Mouse (Mus musculus): ENCODE measurements at regions not wholly inside any gene's neighbourhood (a gene's known extent, or its start where the extent isn't known, plus 50 kb on each side); places are given as distances from the start of the nearest gene placed in this dataset.
"Not testable (repeated sequence)": the region's sequence is repeated elsewhere in the genome, so short reads cannot be mapped to it uniquely, and the experiment has no call there.

DNA sequence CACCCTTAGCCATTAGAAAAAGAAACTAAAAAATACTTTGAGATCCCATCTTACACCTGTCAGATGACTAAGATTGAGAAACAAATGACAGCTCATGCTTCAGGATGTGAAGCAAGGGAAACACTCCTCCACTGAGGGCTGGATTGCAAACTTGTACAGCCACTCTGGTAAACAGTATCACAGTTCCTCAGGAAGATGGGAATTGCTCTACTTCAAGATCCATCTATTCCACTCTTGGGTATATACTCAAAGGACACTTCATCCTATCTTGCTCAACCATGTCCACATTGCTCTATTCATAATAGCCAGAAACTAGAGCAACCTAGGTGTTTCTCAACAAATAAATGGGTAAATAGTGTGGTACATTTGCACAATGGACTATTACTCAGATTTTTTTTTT, 241.2 kb downstream of the Snx19 start:
- DNase-seq, result no peak

DNA sequence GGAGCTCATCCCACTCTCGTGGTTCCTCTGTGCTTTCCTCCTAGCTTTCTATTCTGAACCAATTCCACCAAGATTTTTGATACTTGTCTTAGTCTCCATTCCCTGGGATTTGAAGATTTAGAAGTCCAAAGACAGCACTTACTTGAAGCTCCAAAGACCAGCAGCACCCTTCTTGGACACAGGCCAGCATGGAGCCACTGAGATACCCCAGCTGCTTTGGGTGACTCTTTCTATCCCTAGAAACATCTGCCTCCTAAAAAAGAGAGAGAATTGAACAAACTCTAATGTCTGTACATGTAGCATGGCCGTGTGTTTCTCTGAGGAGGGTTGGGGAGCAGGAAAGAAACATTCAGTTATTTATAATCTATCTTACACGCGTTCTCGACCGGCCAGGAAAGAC, 235.5 kb downstream of the Snx19 start:
- no peak for DNase-seq

DNA sequence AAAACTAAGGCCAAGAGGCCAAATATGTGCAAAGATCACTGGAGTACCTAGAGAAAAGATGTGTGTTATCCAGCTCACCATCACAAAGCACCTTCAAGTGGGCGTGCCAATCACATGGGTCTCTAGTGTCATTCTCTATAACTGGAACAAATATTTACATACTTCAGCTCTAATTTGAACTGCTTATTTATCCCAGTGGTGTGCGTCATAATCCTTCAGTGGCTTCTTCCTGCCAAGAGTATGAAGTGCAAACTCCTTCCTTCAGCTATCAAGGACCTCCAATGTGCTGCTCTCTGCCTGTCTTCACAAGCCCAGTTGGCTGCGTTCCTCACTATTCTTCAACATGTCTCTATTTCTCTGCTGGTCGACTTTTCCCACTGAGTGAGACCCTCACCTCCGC, 227.1 kb downstream of the Snx19 start:
- no peak for DNase-seq

DNA sequence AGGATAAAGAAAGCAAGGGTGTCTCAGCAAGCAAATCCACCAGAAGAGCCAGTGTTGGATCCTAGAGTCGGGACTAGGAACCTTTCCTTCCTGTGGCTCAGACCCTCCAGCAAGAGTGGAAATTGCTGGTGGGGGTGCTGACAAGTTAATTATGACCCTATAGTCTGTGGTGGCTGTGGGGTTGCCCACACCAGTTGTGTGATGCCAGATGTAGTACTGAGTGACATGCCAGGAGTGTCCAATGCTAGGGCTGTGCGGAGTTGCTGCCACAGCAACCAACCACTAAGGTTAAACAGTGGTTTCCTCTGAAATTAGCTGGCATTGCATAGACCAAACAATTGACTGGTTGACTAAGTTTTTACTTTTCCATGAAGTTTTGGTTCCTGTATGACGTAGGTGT, 226.3 kb downstream of the Snx19 start:
- DNase-seq, result no peak

DNA sequence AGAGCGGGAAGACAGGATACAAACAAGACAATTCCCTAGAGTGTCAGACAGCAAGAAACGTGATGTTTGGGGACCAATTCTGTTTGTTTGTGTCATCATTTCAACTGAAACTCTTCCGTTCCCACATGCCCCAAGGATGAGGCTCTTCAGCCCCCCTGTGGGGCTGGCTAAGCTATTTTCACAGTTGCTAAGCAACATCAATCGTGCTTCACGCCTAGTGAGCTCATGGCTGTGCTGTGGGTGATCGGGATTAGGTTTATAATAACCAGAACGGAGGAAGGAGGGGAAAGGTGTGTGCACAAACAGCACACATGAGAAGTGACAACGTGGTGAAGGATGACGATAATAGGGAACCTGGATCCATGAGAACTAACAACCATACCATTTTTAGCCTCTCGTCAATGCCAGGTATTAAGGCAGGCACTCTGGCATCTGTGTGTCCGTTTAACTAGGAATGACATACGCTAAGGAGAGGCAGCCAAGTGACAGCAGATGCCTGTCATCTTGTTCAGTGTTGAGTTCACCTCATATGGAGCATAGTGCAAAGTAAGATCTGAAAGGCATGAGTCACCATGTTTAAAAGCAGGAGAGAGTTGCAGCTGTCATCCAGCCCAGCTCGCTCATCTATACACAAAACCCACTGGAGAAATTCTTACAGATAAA, 222.6 kb downstream of the Snx19 start:
- DNase-seq, result no peak

DNA sequence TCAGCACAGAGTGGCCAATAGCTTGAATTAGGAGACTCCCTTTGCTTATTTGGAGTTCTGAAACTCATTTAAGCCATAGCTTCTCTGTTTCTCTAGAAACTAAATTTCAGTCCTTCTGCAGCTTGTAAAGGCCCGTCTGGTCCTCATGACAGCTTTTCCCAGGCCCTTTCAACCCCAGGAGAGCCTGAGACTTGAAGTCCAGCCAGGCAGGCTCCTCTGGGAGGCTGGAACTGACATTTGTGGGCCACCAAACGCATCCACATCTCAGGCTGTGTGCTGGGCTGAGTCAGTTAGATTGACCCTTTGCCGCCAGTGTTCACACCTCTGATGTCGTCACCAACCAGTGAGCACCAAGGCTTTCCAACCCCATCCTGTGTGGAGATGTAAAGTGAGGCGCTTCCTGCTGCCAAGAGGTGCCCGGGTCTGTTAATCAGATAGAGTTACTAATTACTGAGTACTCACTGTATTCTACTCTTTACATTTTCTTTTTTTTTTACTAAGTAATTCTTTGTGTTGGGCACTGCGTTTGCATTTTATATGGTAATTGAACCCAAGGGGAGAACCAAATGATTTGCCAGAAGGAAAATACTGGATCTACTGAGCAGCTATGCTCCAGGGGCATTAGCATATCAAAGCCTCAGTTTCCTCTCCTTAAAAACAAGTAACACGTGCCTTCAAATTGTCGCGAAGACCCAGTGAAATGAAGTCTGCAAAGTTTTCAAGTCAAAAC, 207.0 kb downstream of the Snx19 start:
- DNase-seq, result peak; percentile 31

DNA sequence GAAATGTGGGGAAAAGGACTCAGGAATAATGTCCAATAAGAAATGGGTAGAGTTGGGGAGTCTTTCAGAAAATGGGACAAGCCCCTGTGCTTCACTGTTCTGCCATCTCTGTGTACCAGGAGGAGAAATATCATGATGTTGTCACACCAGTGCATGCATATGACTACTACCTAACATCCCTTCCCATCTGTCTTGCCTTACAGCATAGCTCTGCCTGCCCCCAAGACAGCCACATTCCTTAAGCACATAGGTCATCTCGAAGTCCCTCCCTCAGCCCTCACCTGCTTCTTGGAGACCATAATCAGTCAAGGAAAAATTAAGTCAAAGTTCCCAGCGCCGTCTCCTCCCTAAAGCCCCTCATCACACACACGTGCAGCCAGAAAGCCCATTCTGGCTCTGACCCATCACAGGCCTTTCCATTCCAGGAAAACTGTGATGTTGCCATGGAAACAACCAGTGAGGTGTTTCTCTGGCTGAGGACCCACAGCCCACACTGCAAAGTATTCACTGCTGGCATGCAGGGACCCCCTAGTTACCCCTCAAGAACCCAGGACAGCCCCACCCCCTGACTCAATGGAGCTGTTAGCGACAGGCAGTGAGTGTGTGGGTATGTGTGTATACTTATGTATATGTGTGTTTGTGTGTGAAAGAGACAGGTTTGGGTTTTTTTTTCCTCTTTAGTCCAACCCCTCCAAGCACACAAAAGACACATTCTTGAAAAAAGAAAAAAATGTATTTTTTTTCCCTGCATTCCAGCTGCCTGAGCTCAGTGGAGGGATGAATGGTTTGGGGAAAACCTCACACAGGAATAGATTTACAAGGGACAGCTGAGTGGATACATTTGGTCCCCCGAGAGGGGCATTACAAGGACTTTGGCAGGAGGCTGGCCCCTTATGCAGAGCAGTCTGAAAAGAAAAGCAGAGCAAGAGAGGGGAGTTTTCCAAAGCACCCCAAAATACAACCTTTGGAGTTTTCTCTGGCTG, 205.5 kb downstream of the Snx19 start:
- DNase-seq, result no peak

DNA sequence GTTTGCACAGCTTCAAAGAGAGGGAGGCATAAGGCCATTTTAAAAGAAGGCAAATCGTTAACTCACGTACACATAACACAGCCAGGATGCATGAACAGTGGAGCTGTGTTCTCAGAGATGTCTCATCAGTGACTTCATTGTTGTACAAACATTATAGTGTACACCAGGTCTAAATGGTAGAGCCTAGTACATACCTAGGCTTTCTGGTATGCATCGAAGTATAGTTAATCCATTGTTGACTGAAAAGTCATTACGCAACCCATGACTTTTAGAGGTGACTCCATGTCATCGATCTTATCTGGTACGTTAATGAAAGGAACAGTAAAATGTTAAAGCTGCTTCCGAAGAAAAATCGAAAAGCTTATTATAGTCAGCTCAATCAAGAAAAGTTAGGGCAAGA, 198.7 kb downstream of the Snx19 start:
- DNase-seq, result no peak

DNA sequence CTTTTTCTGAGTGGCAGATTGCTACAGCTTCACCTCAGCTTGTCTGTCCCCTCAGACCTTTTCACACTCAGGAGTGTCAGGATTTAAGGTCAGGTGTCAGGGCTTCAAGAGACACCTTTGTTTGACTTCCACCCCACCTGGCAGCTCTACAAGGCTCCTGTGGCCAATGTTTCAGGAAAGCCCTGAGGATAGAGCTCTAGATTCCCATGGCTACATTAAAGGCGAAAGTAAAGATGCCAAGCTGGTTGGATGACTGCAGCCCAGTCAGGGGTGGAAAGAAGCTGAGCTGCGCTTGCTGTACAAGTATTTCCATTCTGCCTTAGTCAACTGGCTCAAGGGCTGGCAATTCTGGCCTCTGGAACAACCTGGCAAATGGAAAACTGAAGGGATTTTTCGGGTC, 198.2 kb downstream of the Snx19 start:
- DNase-seq, result no peak

DNA sequence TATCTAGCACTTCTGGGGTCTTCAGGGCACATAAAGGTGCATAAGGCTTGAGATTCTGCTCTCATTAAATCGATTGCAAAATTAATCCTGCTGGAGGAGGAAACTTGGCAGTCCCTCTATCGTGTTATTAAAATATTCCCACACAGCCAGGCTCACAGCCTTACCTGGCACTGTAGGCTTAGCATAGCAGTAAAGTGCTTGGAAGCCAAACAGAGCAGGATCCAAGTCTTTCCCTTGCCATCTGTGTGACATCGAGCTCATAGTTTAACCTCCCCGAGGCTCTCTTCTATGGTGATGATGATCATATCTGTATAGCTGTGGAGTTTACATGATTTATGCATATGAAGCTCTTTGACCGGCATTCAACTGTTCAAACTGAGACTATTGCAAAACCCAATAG, 197.6 kb downstream of the Snx19 start:
- DNase-seq, result no peak

DNA sequence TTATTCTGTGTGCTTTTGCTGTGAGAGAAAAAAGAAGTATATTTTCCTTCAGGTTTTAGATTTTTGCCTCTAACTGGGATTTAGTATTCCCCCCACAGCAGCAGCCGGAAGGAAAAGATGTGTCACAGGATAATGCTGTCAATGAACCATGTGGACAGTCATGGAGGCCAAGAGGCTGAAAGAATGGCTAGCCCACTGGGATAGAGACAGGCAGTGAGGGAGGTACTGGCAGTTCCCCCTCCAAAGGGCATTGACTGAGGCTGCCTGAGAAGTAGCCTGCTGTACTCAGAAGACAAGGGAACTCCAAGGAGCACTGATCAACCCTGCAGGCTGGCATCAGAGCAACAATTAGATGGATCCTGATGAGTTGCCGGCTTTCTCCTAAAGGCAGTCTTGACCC, 192.4 kb downstream of the Snx19 start:
- no peak for DNase-seq

DNA sequence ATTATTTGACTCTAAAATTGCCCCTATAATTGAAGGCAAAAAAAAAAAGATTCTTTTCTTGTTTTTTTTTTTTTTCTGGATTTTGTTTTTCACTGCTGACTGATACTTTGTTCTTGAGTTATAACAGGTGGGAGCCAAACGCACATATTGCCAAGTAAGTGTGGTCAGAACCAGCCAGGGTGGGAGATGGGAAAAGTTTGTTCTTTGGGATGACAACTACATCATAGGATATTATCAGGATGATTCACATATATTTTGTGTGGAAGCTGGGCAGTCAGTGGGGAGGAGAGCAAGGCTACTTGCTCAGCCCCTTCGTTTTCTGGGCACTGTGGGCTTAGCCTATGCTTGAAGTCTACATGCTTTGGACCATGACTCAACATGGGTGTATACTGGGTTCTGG, 191.3 kb downstream of the Snx19 start:
- no peak for DNase-seq

DNA sequence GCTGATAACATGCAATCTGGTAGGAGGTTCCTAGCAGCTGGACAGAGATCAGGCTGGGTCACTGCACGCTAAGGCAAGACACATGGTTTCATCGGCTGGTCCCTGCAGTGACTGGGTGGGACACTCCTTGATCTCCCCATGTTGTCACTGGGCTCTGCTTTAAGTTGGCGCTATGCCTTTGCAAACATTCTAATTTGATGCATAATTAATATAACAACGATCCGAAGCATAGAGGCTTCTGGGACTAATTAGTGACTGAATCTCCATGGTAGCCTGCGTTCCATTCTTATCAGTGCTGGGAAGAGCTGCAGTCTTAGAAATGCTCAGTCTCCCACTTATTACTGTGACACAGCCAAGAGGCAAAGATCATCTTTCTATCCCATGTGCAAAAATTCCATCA, 186.8 kb downstream of the Snx19 start:
- no peak for DNase-seq

DNA sequence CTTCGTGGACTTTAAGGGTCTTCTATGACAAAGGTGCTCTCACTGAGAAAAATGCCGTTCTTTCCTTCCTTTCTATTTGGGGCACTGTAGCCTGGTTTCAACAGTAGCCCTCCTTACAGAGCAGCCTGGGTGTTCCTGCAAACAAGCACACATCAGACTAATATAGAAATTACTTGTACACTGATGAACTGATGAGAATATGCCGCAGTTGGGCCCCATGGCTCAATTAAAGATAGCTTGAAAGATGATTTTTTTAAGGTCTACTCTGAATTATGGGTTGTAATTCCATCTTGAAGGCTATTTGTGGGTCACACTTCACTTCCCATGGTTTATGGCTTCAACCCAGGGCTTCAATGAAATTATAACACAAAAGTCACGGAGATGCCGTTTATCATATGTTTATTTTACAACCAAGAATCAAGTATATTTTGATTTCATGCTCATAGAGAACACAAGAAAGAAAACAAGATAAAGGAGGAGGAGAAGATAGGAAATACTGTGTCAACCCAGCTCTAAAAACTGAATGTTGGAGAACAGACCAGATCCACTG, 186.2 kb downstream of the Snx19 start:
- DNase-seq, result no peak

DNA sequence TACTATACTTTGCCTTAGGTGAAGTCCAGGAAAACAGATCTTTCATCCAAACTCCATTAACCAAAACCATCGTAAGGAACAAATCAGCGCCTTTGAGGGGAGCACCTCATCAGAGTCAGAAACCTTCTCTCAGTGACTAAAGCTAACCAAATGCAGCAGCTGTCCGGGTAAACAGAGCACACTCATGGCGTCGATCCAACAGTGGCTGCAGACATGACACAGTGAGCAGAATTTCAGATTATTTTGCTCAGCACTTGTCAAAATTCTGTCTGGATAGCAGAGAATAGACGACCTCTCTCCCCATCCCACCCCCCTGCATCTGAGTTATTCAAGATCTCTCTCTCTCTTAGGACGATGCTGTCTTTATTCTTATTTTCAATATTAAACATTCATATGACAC, 183.4 kb downstream of the Snx19 start:
- no peak for DNase-seq

DNA sequence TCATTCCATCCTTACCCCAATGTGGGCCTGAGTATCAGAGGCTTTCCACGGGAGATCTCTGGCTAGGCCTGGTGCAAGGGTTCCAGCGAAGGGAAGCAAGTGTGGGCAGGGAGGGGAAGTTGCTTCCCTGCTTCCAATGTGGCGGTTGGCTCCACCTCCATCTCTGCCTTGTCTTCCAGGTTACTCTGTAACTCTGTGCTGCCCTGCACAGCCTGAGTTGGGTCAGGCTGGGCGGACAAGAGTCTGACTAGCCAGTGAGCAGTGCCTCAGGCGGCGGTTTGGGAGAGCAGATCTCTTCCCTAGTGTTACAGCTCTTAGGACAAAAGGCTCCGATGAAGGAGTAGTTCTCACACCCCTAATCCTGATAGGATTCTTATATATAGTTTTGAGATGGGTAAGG, 172.8 kb downstream of the Snx19 start:
- DNase-seq, result no peak

DNA sequence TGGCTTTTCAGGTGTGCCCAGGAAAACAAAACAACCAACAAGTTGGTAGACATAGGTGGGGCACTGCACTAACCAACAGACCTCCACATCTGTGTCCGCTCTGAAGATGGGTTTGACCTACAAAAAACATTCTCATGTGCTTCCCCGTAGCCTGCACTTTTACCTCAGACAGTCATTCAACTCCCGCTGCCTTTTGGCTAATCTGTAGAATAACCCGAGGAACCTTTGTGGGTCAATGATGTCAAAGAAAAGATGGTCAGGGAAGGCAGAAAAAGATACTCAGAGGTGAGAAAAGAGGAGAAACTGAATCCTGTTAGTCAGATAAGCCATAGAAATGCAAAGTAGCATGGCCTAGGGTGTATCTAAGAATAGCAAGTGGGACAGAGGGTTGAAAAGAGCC, 170.8 kb downstream of the Snx19 start:
- no peak for DNase-seq

DNA sequence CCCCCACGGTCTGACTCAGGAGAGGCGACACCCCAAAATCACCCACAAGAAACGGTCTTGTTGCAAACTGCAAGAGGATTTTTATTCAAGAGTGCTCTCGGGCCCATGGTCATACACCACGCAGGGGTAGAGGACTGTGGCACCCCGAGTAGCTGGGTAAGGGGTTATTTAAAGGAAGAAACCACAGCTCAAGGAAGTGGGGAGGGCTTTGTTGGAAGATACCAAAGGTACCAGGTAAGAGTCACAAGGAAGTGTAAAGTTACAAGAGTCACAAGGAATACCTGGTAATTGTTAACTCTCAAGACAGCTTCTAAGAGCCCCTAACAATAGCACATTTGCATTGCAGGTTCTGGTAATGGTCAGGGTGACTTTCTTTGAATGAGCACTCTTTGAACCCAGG, 170.2 kb downstream of the Snx19 start:
- DNase-seq, result not testable (repeated sequence)

DNA sequence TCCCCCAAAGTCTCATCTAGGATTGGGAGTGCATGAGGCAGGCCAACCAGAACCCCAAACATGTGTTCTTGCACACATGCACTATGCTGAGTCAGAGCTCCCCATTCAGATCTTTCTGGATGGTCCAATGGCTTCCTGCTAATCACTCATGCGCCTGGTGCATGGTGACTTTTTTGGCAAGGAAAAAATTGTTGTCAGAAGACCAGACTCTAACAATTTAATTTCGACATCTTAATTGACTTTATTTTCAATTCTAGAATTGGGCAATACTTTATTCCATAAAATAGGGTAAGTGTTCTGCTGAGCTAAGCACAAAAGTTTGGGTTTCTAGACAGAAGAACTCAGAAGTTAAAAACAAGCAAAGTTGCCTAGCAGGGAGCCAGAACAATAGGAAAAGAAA, 165.7 kb downstream of the Snx19 start:
- no peak for DNase-seq

DNA sequence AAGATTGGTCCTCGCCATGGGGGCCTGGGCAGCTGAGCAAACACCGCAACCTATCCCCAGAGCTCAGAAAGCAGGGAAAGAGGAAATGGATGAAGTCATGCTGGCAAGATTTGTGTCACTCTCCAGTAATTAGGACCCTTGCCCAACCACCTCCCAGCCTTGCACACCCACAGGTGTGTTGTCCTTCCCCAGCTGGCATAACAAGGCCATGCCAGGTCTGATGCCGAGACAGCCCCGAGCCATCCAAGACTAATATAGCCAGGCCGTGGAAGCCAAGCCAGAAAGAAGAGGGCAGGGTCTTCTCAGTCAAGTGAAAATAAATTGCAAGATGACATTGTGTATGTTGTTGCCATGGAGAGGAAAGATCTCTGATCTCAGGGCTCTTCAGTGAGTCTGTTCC, 164.3 kb downstream of the Snx19 start:
- no peak for DNase-seq

DNA sequence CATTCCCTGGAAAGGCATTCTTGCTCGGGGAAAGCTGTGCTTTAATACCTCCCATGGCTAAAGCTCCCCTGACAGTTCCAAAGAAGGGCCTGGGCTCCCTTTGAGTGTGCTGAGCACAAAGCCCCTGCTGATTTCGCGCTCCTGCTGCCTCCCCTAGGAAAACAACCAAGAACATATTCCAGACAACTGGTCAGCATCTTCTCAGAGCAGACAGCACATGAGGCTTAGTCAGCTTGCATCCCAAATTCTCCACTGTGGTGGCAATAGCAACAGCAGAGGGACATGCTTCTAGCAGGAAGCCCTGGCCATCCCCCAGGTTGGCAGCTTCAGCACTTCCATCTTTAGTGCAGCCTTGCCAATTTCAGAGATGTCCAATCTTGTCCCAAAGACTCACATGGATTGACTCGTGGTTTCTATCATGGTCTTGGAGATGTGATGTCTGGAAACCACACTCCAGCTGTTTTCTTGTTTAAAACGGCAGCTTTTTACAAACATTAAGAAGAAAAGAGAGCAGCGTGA, 163.8 kb downstream of the Snx19 start:
- DNase-seq, result no peak

DNA sequence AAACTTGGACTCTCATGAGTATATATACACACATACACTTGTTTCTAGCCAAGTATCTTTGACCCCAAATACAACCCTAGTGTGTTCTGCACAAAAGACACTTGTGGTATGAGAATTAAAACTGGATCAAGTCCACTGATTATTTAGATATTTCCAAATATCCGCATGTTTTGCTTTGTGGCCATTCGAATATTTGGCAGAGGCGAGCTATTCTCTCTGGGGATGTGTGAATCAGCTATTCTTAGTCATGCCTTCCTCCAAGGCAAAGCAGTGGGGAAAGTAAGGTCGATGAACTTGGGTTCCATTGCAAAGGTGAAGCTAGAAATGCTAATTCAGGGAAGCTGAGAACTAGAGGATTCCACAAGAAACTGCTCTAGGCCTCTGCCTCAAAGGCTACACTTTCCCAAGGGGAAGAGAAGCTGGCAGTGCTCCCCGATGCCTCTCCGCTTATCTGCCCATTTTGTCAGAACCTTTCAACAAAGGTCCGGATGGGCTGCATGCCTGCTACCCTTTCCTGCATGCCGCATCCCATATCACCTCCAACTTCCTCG, 154.4 kb downstream of the Snx19 start:
- peak; percentile 28 for DNase-seq
